10 mouse cellular contexts compared by ENCODE assay signal in genomic region chr16:77788041-77788780, GRCm38 (mm10).
DNase-seq lines count a peak whose midpoint lies in the region; ATAC-seq and TF ChIP-seq lines count a peak whose summit lies in the region.
"Had no signal": no experiment of that assay in that cellular context is flagged by ENCODE, and none has a peak within 500 bp of the region (broad histone marks: within the 10 kb centered on the region; RNA-seq: fewer than 3 reads in every experiment).

No protein-coding gene starts in this region.

- H3K4me1 ChIP-seq in forebrain, embryonic 16.5 days (replicated peaks; ENCODE audit: control insufficient read depth, insufficient read depth, low read length) = peaks cover 21% of the 10 kb centered on the region
- peaks cover 30% of the 10 kb centered on the region for H3K4me1 ChIP-seq in neural tube, embryonic 13.5 days (replicated peaks)
- no peaks in the 10 kb centered on the region for H3K4me1 ChIP-seq in stomach, postnatal 0 days (replicated peaks; ENCODE audit: control insufficient read depth, insufficient read depth)
- H3K4me1 ChIP-seq: heart, embryonic 15.5 days; megakaryocyte, embryonic 14.5 days had no signal

- peak overlapping the region; percentile 96 for H3K27ac ChIP-seq in forebrain, embryonic 16.5 days (ENCODE audit: low read length)
- H3K27ac ChIP-seq in neural tube, embryonic 13.5 days (replicated peaks) = peak overlapping the region; percentile 98
- H3K27ac ChIP-seq in stomach, postnatal 0 days (replicated peaks) = no peak overlapping the region
- H3K27ac ChIP-seq: heart, embryonic 15.5 days had no signal

- peak overlapping the region; percentile 62 for H3K9ac ChIP-seq in forebrain, embryonic 16.5 days (replicated peaks; ENCODE audit: low read depth, low read length)
- peak overlapping the region; percentile 68 for H3K9ac ChIP-seq in neural tube, embryonic 13.5 days
- no peak overlapping the region for H3K9ac ChIP-seq in stomach, postnatal 0 days (ENCODE audit: low read length)
- H3K9ac ChIP-seq: heart, embryonic 15.5 days had no signal

- ATAC-seq in forebrain, embryonic 16.5 days = peak; percentile 96
- ATAC-seq in neural tube, embryonic 13.5 days (ENCODE audit: low read depth) = peak; percentile 91
- no peak for ATAC-seq in stomach, postnatal 0 days (ENCODE audit: low FRiP score, low TSS enrichment)

- TF ChIP-seq EP300 in stomach, postnatal 0 days (optimal IDR thresholded peaks at IDR 0.05) = no peak

- H3K27me3 ChIP-seq in forebrain, embryonic 16.5 days (replicated peaks; ENCODE audit: control insufficient read depth, insufficient read depth, low read length) = no peaks in the 10 kb centered on the region
- no peaks in the 10 kb centered on the region for H3K27me3 ChIP-seq in neural tube, embryonic 13.5 days
- H3K27me3 ChIP-seq in stomach, postnatal 0 days (ENCODE audit: control insufficient read depth, insufficient read depth, low read length) = no peaks in the 10 kb centered on the region
- H3K27me3 ChIP-seq: heart, embryonic 15.5 days; megakaryocyte, embryonic 14.5 days had no signal

- WGBS in forebrain, embryonic 16.5 days = 30% methylated on average over 20 of the region's 20 CpGs
- WGBS in neural tube, embryonic 13.5 days = 34% methylated on average over 20 of the region's 20 CpGs
- 81% methylated on average over 20 of the region's 20 CpGs for WGBS in stomach, postnatal 0 days

- H3K9me3 ChIP-seq in forebrain, embryonic 16.5 days (ENCODE audit: control insufficient read depth, low read length) = no peaks in the 10 kb centered on the region
- no peaks in the 10 kb centered on the region for H3K9me3 ChIP-seq in neural tube, embryonic 13.5 days
- no peaks in the 10 kb centered on the region for H3K9me3 ChIP-seq in stomach, postnatal 0 days (ENCODE audit: control insufficient read depth, low read length)
- H3K9me3 ChIP-seq: heart, embryonic 15.5 days had no signal

- no peak for TF ChIP-seq CTCF in stomach, postnatal 0 days (IDR thresholded peaks at IDR 0.05; ENCODE audit: low read depth)

- no peaks in the 10 kb centered on the region for H3K36me3 ChIP-seq in forebrain, embryonic 16.5 days (ENCODE audit: control insufficient read depth, insufficient read depth)
- no peaks in the 10 kb centered on the region for H3K36me3 ChIP-seq in neural tube, embryonic 13.5 days
- H3K36me3 ChIP-seq in stomach, postnatal 0 days (ENCODE audit: control insufficient read depth, insufficient read depth, low read length) = no peaks in the 10 kb centered on the region
- H3K36me3 ChIP-seq: heart, embryonic 15.5 days had no signal

- H3K4me3 ChIP-seq in forebrain, embryonic 16.5 days (replicated peaks; ENCODE audit: low read length) = peak overlapping the region; percentile 24
- H3K4me3 ChIP-seq in neural tube, embryonic 13.5 days = no peak overlapping the region
- no peak overlapping the region for H3K4me3 ChIP-seq in stomach, postnatal 0 days (ENCODE audit: low read depth, low read length)
- H3K4me3 ChIP-seq: heart, embryonic 15.5 days; megakaryocyte, embryonic 14.5 days had no signal

- DNase-seq in cerebellum, postnatal 14 days = peak; percentile 70 to 77
- peak; percentile 30 to 44 for DNase-seq in layer of hippocampus, postnatal 25 days (ENCODE audit: extremely low spot score in 1 of 2, low spot score in 1 of 2)
- DNase-seq in spleen, adult 12 weeks (ENCODE audit: low spot score) = no peak
- no peak for DNase-seq in adipocyte (ENCODE audit: low spot score)
- no peak for DNase-seq in adrenal gland, adult (ENCODE audit: inconsistent age in 2 of 2, low spot score in 1 of 2)
- DNase-seq in stomach, postnatal 0 days (ENCODE audit: low spot score) = no peak

- H3K4me2 ChIP-seq in forebrain, embryonic 16.5 days (ENCODE audit: low read length) = peak overlapping the region; percentile 47
- H3K4me2 ChIP-seq in neural tube, embryonic 13.5 days = peak overlapping the region; percentile 44
- H3K4me2 ChIP-seq in stomach, postnatal 0 days (replicated peaks; ENCODE audit: low read depth) = no peak overlapping the region
- H3K4me2 ChIP-seq: heart, embryonic 15.5 days had no signal

Comparison
In these comparisons a context has a peak if more than half of its experiments do, and no peak if none do; other contexts are left out.
1. DNase-seq: peak in cerebellum, postnatal 14 days (2 of 2) and layer of hippocampus, postnatal 25 days (2 of 2); none in spleen, adult 12 weeks (single experiment), adipocyte (single experiment), adrenal gland, adult (0 of 2) and stomach, postnatal 0 days (single experiment).